Mouse (Mus musculus): Measurements from ENCODE around the gene Myo9b. TPM values are rescaled to one million over a fixed set of nuclear protein-coding genes. Genes with fewer than 3 reads are reported as not detected.
"Not testable (repeated sequence)": the region's sequence is repeated elsewhere in the genome, so short reads cannot be mapped to it uniquely, and the experiment has no call there.

Myo9b gene
- total RNA-seq, 1 experiment from 2014 or later, result 71.0 TPM

GRCm38 (mm10) chr8:71337834-71338233 lies 65.3 kb downstream of the Myo9b start:
- ATAC-seq (replicated peaks; ENCODE audit: insufficient number of reproducible peaks, low FRiP score, low TSS enrichment, poor library complexity, severe bottlenecking), result not testable (repeated sequence)

- no peak for ATAC-seq (replicated peaks; ENCODE audit: insufficient number of reproducible peaks, low FRiP score, low TSS enrichment, poor library complexity, severe bottlenecking)
These were observed 68.1 kb downstream of the Myo9b start for GRCm38 (mm10) chr8:71340625-71341024.

DNA sequence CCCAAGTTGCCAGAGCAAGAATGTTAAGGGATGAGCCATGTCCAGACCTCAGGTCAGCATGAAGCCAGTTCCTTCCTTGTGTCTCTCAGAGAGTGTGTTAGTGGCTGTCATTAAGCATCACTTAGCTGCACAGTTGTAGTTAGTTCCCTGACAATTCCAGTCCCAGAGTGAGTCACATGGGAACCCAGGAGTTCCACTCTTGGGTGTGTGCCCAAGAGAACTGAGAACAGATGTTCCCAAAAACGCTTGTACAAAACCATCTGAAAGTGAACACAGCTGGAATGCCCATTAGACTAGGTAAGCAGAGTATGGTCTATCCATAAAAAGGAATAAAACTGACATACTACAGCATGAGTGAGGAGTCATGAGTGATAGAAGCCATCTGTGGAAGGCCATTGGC lies 74.1 kb downstream of the Myo9b start:
- ATAC-seq (replicated peaks; ENCODE audit: insufficient number of reproducible peaks, low FRiP score, low TSS enrichment, poor library complexity, severe bottlenecking), result no peak

GRCm38 (mm10) chr8:71351117-71351516 lies 78.6 kb downstream of the Myo9b start:
- ATAC-seq (replicated peaks; ENCODE audit: insufficient number of reproducible peaks, low FRiP score, low TSS enrichment, poor library complexity, severe bottlenecking), result no peak

GRCm38 (mm10) chr8:71351520-71351919 lies 79.0 kb downstream of the Myo9b start:
- no peak for ATAC-seq (replicated peaks; ENCODE audit: insufficient number of reproducible peaks, low FRiP score, low TSS enrichment, poor library complexity, severe bottlenecking)

DNA sequence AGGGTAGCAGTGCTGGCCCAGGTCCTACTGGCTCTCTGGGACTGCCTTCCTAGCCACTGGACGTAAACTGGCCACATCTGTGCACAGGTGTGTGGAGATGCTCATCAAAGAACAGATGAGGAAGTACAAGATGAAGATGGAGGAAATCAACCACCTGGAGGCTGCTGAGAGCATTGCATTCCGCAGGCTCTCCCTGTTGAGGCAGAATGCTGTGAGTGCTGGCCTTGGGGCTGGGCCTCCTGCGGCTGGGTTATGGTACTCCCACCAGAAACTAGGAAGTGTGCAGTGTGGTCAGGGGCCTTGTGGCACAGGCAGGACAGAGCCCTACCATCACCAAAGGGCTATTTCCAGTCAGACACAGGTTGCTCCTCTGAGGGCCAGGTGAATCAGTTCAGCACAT lies 85.5 kb downstream of the Myo9b start:
- ATAC-seq (replicated peaks; ENCODE audit: insufficient number of reproducible peaks, low FRiP score, low TSS enrichment, poor library complexity, severe bottlenecking), result no peak

- peak; percentile 74 for ATAC-seq (replicated peaks; ENCODE audit: insufficient number of reproducible peaks, low FRiP score, low TSS enrichment, poor library complexity, severe bottlenecking)
These were observed 94.4 kb downstream of the Myo9b start, which contains the start of gene Use1 for GRCm38 (mm10) chr8:71366771-71367528. Gene Use1, plus strand, starts transcription at chr8:71366848.

DNA sequence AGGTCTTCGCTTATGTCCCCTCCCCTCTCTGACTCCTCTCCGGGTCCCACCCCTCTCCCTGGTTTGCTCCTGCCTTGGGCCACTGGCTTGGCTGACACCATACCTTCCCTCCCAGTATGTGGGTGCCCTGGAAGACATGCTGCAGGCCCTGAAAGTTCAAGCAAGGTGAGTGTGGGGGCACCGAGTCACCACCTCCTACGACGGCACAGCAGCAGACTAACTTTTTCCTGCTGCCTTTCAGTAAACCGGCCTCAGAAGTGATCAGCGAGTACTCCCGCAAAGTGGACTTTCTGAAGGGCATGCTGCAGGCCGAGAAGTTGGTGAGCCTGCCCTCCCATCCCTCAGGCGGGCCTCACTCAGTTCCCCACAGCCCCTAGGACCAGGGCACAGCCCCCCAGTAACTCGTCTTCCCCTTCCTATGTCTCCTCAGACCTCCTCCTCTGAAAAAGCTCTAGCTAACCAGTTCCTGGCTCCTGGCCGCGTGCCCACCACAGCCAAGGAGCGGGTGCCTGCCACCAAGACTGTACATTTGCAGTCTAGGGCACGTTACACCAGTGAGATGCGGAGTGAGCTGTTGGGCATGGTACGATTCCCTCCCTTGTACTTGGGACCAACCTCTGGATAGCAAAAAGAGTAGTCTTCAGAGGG lies 95.1 kb downstream of the Myo9b start:
- no peak for ATAC-seq (replicated peaks; ENCODE audit: insufficient number of reproducible peaks, low FRiP score, low TSS enrichment, poor library complexity, severe bottlenecking)

DNA sequence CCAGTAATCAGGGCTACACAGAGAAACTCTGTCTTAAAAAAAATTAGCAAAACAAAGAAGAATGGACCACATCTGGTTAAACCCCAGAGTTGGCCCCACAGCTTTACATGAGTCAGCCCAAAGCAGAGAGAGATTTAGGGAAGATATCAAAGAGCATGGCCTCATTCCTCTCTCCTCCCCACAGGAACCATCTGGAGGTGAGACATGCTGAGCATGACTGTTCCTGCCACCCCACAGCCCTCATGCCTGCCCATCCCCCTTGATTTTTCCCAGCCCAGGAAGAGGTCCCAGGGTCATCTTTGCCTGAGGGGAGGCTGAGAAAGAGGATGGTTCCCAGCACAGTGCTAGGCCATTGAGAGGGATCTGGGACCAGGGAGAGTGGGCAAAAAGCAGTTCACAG lies 95.9 kb downstream of the Myo9b start:
- no peak for ATAC-seq (replicated peaks; ENCODE audit: insufficient number of reproducible peaks, low FRiP score, low TSS enrichment, poor library complexity, severe bottlenecking)

DNA sequence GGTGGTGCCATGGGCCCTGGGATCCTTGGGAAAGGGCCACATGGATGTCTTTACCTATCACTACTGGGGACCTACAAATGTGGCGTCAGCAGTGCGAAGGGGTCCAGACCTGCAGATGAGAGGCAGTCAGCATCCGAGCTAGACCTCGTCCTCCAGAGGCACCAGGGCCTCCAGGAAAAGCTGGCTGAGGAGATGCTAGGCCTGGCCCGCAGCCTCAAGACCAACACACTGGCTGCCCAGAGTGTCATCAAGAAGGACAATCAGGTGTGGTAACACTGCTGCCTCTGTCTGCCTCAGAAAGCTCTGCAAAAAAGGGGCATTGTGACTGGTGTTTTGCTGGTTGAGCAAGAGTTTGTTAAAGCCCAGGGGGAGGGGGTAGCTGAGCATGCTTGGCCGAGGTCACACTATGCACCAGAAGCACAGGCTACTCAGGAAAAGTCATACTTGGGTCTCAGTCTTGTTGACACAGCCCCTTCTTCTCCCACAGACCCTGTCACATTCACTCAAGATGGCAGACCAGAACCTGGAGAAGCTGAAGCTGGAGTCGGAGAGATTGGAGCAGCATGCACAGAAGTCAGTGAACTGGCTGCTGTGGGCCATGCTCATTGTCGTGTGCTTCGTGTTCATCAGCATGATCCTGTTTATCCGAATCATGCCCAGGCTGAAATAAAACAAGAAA lies 96.7 kb downstream of the Myo9b start:
- ATAC-seq (replicated peaks; ENCODE audit: insufficient number of reproducible peaks, low FRiP score, low TSS enrichment, poor library complexity, severe bottlenecking), result no peak

GRCm38 (mm10) chr8:71370711-71371235 lies 98.3 kb downstream of the Myo9b start:
- no peak for ATAC-seq (replicated peaks; ENCODE audit: insufficient number of reproducible peaks, low FRiP score, low TSS enrichment, poor library complexity, severe bottlenecking)

GRCm38 (mm10) chr8:71371236-71371848 lies 98.8 kb downstream of the Myo9b start, which contains the start of gene Ocel1:
Gene Ocel1, plus strand, starts transcription at chr8:71371298.
- peak; percentile 59 for ATAC-seq (replicated peaks; ENCODE audit: insufficient number of reproducible peaks, low FRiP score, low TSS enrichment, poor library complexity, severe bottlenecking)

GRCm38 (mm10) chr8:71372427-71372826 lies 99.9 kb downstream of the Myo9b start:
- no peak for ATAC-seq (replicated peaks; ENCODE audit: insufficient number of reproducible peaks, low FRiP score, low TSS enrichment, poor library complexity, severe bottlenecking)

- ATAC-seq (replicated peaks; ENCODE audit: insufficient number of reproducible peaks, low FRiP score, low TSS enrichment, poor library complexity, severe bottlenecking), result no peak
These were observed 100.5 kb downstream of the Myo9b start for GRCm38 (mm10) chr8:71373000-71373399.

- no peak for ATAC-seq (replicated peaks; ENCODE audit: insufficient number of reproducible peaks, low FRiP score, low TSS enrichment, poor library complexity, severe bottlenecking)
These were observed 102.2 kb downstream of the Myo9b start for GRCm38 (mm10) chr8:71374616-71375206.

DNA sequence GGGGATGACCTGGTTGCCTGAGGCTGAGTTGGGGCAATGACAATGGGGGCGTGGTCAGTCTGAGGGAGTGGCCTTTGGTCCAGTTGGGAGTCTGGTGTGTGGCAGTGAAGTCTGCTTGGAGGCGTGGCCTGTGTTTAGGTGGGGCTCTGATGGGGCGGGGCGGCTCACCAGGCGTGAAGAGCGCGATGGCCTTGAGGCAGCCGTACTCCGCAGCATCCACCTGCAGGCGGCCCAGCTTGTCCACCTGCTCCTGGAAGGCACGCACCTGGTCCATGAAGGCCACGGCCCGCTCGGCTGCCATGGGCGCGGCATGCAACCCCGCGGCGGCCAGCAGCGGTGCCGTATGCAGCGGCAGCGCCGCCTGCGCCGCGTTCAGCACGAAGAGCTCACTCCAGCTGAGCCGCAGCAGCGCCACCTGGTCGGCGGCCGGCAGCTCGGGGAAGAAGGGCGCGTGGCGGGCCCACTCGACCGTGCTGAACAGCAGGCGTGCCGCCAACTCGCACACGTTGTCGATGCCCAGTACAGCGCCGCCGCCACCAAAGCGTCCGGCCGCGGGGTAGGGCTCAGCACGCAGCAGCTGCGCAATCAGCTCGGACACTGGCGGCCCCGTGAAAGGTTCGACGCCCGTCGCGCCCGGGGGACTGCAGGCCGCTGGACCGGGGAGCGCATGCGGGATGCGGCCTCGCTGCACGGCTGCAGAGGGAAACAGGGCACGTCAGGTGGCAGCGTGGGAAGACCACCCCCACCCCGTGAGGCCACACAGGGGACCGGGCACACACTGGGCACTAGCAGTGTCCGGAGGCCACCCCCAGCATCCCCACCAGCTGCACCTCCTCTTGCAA lies 103.3 kb downstream of the Myo9b start:
- ATAC-seq (replicated peaks; ENCODE audit: insufficient number of reproducible peaks, low FRiP score, low TSS enrichment, poor library complexity, severe bottlenecking), result peak; percentile 44

DNA sequence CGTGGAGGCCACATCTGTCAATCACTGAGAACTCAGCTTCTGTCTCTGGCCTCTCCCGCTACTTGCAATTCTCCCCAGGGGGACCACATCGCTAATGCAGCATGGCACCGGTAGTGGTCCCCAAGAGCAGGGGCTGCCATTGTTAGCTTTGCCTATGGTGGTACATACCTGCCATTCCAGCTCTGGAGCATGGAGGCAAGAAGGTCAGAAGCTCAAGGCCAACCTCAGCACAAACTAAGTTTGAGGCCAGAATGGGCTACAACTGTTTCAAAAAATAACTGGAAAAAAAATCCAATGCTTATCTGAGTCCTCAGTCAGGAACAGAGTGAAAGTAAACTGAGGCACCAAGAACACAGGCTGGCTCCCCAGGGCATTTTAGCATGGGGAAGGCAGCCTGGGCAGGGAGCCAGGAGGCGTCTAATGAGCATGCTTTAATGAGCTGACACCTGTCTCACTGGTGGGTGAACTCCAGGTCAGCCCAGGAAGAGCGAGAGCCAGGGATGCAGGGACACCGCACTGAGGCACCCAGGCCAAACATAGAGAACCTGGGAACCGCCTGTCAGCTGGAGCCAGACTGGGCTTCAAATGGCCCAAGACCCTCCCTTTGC lies 104.0 kb downstream of the Myo9b start:
- ATAC-seq (replicated peaks; ENCODE audit: insufficient number of reproducible peaks, low FRiP score, low TSS enrichment, poor library complexity, severe bottlenecking), result no peak

All from monocyte, adult 5-6 weeks (primary cell).